Mouse (Mus musculus) right cerebral cortex, postnatal 4 days (tissue): ENCODE measurements at regions not wholly inside any gene's neighbourhood (a gene's known extent, or its start where the extent isn't known, plus 50 kb on each side); places are given as distances from the start of the nearest gene placed in this dataset.

Experiments
- DNase-seq: peaks from one replicate; pipeline ENCODE4 v3.0.0-alpha.2; 2022

- no peak for DNase-seq
Measured at GRCm38 (mm10) chr12:54380322-54380721, 176.7 kb upstream of the Egln3 start.

- DNase-seq: no peak
Measured at GRCm38 (mm10) chr12:54378576-54378975, 174.9 kb upstream of the Egln3 start.

- DNase-seq: no peak
Measured at GRCm38 (mm10) chr12:54374060-54374459, 170.4 kb upstream of the Egln3 start.

DNA sequence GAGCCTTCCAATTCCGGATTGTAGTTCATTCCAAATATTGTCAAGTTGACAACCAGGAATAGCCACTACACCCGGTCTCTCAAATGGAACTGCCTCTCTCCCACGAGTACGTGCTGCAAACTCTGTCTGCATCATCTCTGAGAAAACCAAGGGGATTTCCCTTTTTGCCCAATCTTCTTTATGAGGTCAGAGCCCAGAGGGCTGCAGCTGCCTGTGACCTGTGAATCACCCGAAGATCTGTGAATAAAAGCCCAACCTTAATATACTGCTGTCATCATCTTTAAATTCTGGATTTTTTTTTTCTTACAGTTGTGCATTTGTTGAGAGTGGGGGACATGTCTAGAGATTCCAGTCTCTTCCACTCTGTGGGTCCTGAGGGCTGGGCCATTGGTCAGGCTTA, 165.6 kb upstream of the Egln3 start:
- no peak for DNase-seq

- no peak for DNase-seq
Measured at GRCm38 (mm10) chr12:54364381-54365095, 160.9 kb upstream of the Egln3 start.

DNA sequence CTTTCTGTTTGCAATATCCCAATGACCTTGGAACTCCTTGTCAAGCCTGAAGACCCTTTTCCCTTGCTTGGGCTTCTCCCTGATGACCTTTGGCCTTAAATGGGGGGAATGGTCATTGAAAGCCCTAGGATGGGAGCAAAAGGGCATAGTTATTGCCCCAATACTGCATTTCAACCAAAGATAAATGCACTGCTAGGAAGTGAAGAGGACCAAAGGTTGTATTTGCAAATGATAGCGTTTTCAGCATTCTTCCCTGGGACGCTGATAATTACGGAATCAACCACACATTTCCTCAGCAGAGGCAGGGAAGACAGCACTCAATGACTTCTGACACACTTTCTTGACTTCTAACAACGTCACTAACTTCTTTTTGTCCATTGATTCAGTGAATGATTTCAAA, 158.1 kb upstream of the Egln3 start:
- DNase-seq: no peak

- no peak for DNase-seq
Measured at GRCm38 (mm10) chr12:54354187-54354586, 150.5 kb upstream of the Egln3 start.

GRCm38 (mm10) chr12:54353694-54354093, 150.0 kb upstream of the Egln3 start:
- DNase-seq: no peak

GRCm38 (mm10) chr12:54352963-54353606, 149.4 kb upstream of the Egln3 start:
- peak; percentile 41 for DNase-seq

DNA sequence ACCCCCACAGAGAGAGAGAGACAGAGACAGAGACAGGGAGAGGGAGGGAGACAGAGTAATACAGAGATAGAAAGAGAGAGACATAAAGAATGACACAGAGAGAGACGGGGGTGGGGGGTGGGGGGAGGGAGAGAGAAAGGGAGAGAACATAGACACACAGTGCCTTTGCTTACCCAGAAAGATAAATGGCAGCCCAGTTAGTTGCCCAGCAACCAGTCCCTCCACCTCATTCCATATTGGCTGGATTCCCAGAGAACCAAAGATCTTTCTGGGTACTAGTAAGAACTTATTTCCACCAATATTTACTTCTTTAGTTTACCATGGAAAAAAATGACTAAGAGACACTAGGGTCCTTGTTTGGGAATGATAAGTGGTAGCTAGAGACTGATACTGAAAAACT, 146.6 kb upstream of the Egln3 start:
- no peak for DNase-seq

DNA sequence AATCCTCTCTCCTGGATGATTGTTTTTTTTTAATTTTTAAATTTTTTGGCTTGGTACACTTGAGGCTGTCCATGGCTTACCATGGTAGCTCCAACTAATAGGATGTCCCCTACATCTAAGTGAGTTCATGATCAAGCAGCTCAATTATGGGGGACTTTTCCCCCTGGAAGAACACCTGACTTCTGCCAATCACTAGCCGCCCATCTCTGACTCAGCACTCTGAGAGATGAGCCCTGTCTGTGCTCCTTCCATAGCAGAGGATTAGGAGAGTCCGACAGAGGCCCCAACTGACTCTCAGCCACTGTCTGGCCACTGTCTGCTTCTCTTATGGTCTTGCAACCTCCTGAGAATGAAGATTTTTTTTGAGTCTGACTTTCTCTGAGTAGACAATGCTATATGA, 145.7 kb upstream of the Egln3 start:
- no peak for DNase-seq

DNA sequence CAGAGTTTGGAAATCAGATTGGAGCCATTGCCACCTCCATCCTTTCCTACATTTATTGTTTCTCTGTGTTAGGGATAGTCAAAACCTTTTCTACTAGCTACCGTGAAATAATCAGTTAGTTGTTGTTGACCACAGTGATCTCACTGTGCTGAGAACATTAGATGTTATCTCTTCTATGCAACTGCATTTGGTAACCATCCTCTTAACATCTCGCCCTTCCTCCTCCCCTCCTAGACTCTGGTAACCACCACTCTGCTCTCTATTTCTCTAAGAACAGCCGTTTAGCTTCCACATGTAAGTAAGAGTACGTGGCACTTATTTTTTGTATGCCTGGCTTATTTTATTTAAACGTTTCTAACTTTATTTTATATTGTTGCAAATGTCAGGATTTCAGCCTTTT, 139.8 kb upstream of the Egln3 start:
- no peak for DNase-seq

DNA sequence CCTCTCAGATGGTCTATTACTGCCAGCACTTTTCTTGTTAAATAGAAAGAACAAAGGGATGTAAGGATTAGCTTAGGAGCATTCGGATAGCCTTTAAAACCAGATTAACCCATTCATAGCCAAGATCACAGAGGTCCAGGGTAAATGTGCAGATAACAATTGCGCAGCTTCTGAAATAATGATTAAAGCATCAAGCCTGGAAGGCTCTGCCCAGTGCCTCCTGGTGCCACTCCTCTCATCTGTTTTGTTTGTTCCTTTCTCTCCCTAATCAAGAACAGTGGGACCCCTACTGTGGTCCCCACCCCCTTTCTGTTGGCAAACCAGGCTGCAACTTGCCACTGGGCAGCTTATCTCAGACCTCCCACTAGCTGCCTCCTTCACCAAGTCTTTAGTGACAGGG, 131.8 kb upstream of the Egln3 start:
- no peak for DNase-seq

GRCm38 (mm10) chr12:54334491-54335132, 131.0 kb upstream of the Egln3 start:
- DNase-seq: no peak

DNA sequence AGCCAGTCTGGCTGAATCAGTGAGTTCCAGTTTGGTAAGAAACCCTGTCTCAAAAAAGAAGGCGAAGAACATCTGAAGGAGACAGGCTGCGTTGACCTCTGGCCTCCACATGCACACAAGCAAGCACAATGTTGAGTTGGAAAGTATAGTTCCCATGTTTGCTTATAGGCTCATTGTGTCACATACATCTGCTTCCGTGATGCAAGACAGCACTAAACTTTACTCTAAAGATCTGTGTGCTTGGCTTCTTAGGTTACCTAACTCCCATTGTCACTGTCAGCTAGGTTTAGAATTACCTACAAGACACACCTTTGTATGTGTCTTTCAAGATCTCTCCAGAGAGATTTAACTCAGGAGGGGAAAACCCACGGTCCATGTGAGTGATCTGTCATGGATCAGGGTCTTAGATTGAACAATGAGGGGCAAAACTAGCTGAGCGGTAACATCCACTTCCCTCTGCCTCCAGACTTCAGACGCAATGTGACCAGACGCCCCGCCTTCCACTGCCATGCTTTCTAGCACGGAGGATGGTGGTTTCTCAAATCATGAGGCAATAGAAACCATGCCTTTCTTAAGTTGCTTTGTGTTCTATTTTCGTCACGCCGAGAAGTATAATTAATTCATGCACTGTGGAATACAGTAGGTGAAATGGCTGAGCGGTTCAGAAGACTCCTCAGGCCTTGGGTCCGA, 130.1 kb upstream of the Egln3 start:
- DNase-seq: no peak

GRCm38 (mm10) chr12:54327483-54327882, 123.8 kb upstream of the Egln3 start:
- no peak for DNase-seq

GRCm38 (mm10) chr12:54326571-54326970, 122.9 kb upstream of the Egln3 start:
- no peak for DNase-seq

GRCm38 (mm10) chr12:54320533-54320932, 116.9 kb upstream of the Egln3 start:
- no peak for DNase-seq

DNA sequence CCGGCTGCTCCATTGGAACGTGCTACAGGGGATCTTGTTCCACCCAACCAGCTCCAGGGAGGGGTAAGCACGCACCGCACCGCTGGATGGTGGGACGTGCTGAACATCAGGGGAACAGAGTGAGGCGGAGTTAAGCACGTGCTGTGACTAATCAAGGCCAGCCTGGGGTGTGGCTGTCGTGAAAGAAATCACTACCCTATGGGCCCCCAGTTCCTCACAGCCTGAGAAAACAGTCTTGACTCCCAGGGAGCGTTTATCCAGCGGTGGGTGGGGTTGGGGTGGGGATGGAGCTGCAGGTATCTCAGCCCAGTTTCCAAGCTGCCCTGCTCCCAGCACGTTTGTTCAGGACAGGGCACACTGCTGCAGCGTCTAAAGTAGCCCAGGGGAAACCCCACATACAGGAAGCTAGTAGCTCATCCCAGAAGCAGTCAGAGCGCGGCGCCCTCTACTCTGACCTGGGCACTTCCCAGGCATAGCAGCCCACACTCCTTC, 113.4 kb upstream of the Egln3 start:
- DNase-seq: no peak

DNA sequence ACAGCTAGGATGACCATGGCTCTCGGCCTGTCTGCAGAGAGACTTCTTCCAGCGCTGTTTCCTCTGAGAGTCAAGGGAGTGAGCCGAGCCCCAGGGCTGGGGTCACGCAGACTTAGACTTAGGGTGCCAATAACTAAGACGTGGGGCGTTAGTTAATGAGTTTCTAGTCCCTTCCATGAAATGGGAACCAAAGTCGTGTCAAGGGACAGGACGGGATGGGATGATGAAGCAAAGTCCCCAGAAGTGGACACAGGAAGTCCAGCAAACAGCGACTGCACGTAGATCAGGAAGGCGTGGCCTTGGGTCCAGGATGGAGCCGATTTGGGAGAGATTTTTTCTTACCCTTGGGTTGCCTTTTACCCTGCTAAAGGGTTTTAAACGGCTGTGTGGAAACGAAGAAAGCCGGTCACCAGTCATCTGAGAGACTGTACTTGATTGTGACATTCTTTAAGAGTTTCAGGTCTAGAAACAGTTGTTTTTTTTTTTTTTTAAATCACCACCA, 112.5 kb upstream of the Egln3 start:
- DNase-seq: no peak

GRCm38 (mm10) chr12:54314153-54314552, 110.5 kb upstream of the Egln3 start:
- DNase-seq: no peak

DNA sequence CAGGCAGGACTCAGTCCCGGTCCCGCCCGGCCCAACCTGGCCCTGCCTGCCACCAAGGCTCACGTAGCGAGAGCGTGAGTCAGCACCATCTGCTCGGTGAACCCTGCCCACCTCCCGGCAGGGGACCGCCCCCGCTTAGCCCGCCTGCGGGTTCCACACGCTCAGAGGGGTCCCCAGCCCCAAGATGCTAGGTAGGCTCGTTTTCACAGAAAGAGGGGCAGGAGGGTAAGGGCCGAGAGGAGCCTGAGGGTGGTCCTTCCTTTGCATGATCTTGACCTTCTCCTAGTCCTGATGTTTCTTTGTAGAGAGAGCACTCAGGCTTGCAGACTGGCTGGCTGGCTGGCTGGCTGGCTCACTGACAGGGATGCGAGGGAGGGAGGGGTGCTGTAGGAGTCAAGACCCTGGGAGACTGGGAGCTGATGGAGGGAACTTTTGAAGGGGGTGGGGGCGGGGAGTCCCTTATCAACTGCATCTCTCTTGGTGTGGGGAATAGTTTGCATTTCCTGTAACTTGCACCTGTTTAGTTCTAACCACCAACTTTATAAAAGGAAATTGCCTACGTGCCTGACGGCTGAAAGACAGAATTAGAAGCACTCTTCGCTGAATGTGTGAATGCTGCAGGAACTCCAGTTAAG, 109.7 kb upstream of the Egln3 start:
- DNase-seq: peak; percentile 28
